Mouse (Mus musculus) right cerebral cortex, postnatal 14 days (tissue): ENCODE results near the gene Pter.
A peak's percentile ranks its signal among the peaks of the same experiment; 100 is the strongest.

ENCODE experiments used
- DNase-seq: peaks from one replicate; pipeline ENCODE4 v3.0.0; 2022

Gene Pter

GRCm38 (mm10) chr2:13009261-13009972 is 85.6 kb downstream of the Pter start:
- DNase-seq: peak; percentile 9

GRCm38 (mm10) chr2:13010030-13010459 is 86.2 kb downstream of the Pter start:
- DNase-seq: peak; percentile 18

- DNase-seq: peak; percentile 51
Observed at GRCm38 (mm10) chr2:13010460-13011341, 86.9 kb downstream of the Pter start.

GRCm38 (mm10) chr2:13011472-13011871 is 87.6 kb downstream of the Pter start, which contains the start of gene C1ql3:
Gene C1ql3 (minus strand): TSS chr2:13011806.
- DNase-seq: peak; percentile 78

- DNase-seq: no peak
Observed at GRCm38 (mm10) chr2:13011973-13012372, 88.1 kb downstream of the Pter start.

GRCm38 (mm10) chr2:13018382-13018781 is 94.5 kb downstream of the Pter start:
- no peak for DNase-seq

GRCm38 (mm10) chr2:13018861-13019260 is 95.0 kb downstream of the Pter start:
- DNase-seq: no peak

GRCm38 (mm10) chr2:13038772-13039171 is 114.9 kb downstream of the Pter start:
- DNase-seq: no peak

GRCm38 (mm10) chr2:13039785-13040184 is 115.9 kb downstream of the Pter start:
- no peak for DNase-seq

- DNase-seq: no peak
Observed at GRCm38 (mm10) chr2:13044555-13044954, 120.7 kb downstream of the Pter start.

GRCm38 (mm10) chr2:13048649-13049048 is 124.8 kb downstream of the Pter start:
- DNase-seq: no peak
